Mouse (Mus musculus) liver, postnatal 0 days (tissue): Measurements from ENCODE around the gene Plxna4. TPM values are rescaled to one million over a fixed set of nuclear protein-coding genes. Genes with fewer than 3 reads are reported as not detected.

ENCODE experiments used
- ATAC-seq: fragments of 200-750 bp; cut with Nextera tagmentation; 2 replicates; pipeline ENCODE4 v1.8.0; 2017; ENCODE audit warnings: mild to moderate bottlenecking, moderate library complexity
- DNase-seq: peaks from one replicate; pipeline ENCODE4 v3.0.0-alpha.2; 2016
- H3K27ac ChIP-seq: fragments of 300-500 bp; sonication (generic); 2 replicates; pipeline ENCODE4 v1.5.1; 2014; ENCODE audit warnings: antibody characterized with exemption, moderate library complexity, mild to moderate bottlenecking, low read depth
- H3K27me3 ChIP-seq: fragments of 300-500 bp; sonication (generic); 2 replicates; pipeline ENCODE4 v1.6.1; 2014; ENCODE audit warnings: low read length, control low read depth, mixed read lengths; ENCODE audit not compliant: insufficient read depth
- H3K36me3 ChIP-seq: fragments of 300-500 bp; sonication (generic); replicated peaks from 2 replicates; pipeline ENCODE4 v1.6.1; 2014; ENCODE audit warnings: mild to moderate bottlenecking, control low read depth, low read length, moderate library complexity, mixed read lengths; ENCODE audit not compliant: insufficient read depth
- H3K4me1 ChIP-seq: fragments of 300-500 bp; sonication (generic); 2 replicates; pipeline ENCODE4 v1.6.1; 2014; ENCODE audit warnings: antibody characterized with exemption, mild to moderate bottlenecking, control low read depth; ENCODE audit not compliant: insufficient read depth
- H3K4me2 ChIP-seq: fragments of 300-500 bp; sonication (generic); 2 replicates; pipeline ENCODE4 v1.6.1; 2014; ENCODE audit warnings: low read depth, mild to moderate bottlenecking, low read length, moderate library complexity, mixed read lengths
- H3K4me3 ChIP-seq: fragments of 300-500 bp; sonication (generic); 2 replicates; pipeline ENCODE4 v1.5.1; 2014; ENCODE audit warnings: low read depth, low read length
- H3K9ac ChIP-seq: fragments of 300-500 bp; sonication (generic); replicated peaks from 2 replicates; pipeline ENCODE4 v1.6.1; 2014; ENCODE audit warnings: mild to moderate bottlenecking, moderate library complexity
- H3K9me3 ChIP-seq: fragments of 300-500 bp; sonication (generic); 2 replicates; pipeline ENCODE4 v1.6.1; 2016; ENCODE audit warnings: mild to moderate bottlenecking, control low read depth, low read length, mixed read lengths
- CTCF ChIP-seq: sonication (generic); IDR thresholded peaks from 2 replicates; pipeline ENCODE4 v1.5.1; 2016; ENCODE audit warnings: antibody characterized with exemption, low read depth
- EP300 ChIP-seq: IDR thresholded peaks from 2 replicates; pipeline ENCODE4 v1.6.1; 2016; ENCODE audit warnings: antibody characterized with exemption, low read depth, mild to moderate bottlenecking
- WGBS: fragments of 180-500 bp; shearing (Covaris S2); extraction: QIAGEN DNeasy Blood & Tissue Kit; methylation state at CpG from one replicate; pipeline ENCODE4 v1.1.7; 2014; ENCODE audit not compliant: insufficient replicate concordance; 5-methylcytosine and 5-hydroxymethylcytosine counted together
- polyA plus RNA-seq: library from polyadenylated mRNA; unstranded; fragments of >200 nt; fragmentation: Nextera tagmentation; extraction: Ambion mirVana; gene quantifications from 2 replicates; pipeline ENCODE4 v1.2.1, GENCODE M21; 2015

The Plxna4 gene
- polyA plus RNA-seq, 1 experiment from 2014 or later = 0.36 TPM

DNA sequence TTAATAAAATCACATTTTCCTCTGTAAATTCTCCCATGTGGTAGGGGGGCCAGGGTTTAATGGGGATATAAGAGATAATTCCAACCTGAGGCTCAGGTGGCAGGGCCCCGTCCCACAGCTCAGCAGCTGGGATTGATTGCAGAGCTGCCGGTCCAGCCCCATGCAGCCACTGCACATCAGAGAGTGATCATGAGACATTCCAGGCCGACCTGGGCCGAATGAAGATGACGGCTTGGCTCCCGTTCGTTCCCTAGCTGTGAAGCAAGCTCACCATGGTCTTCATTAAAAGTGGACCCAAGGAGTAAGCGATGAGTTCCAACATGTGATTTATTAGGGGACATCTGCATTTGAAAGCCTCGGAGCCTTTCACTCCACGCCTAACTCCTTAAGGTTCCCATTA, 206.5 kb downstream of the Plxna4 start:
- no peaks in the 10 kb centered on the region for H3K36me3 ChIP-seq
- no peak overlapping the region for H3K4me3 ChIP-seq
- H3K9me3 ChIP-seq = no peaks in the 10 kb centered on the region
- no peak overlapping the region for H3K9ac ChIP-seq
- no peaks in the 10 kb centered on the region for H3K4me1 ChIP-seq
- H3K27ac ChIP-seq = no peak overlapping the region
- no peaks in the 10 kb centered on the region for H3K27me3 ChIP-seq
- TF ChIP-seq EP300 (no peak), CTCF (no peak)
- ATAC-seq = no peak
- H3K4me2 ChIP-seq = no peak overlapping the region
- DNase-seq = no peak
- 71% methylated on average over 10 of the region's 10 CpGs for WGBS

DNA sequence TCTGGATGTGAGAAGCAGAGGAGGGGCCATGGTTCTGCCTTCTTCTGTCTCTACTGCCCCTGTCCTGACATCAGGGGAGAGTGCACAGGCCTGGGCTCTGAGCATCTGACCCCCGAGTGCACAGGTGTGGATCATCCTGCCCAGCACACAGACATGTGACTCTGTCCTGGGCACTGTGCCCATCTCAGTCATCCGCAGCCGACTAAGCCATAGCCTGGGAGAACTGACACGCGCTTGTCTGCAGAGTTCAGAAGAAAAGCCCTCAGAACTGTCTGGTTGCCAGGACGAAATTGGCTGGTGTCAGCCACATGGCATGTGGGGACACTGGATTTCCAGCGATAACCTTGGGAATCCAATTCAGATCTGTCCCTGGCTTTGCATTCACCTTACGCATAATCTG, 210.8 kb downstream of the Plxna4 start:
- H3K27ac ChIP-seq = no peak overlapping the region

DNA sequence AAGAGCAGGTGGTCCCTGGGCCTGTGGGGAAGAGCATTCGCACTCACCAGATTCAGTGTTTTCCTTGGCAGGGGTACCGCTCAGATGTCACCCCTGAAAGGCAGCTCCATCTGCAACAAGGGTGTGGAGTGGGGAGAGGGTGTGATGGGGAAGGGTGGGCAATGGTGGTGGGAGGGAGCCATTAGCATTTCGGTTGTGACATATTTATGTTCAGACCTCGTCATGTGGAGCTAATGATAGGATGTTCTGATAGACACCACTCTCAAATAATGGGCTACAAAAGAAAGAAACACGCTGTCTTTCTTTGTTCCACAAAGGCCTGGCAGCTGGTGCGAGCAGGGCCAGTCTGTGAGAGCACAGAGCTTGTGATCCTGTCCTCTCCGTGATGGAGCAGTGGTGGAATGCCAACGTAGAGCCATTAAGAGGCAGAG, 214.0 kb downstream of the Plxna4 start:
- H3K9me3 ChIP-seq = no peaks in the 10 kb centered on the region
- no peak for DNase-seq
- ATAC-seq = no peak
- H3K4me3 ChIP-seq = no peak overlapping the region
- no peaks in the 10 kb centered on the region for H3K4me1 ChIP-seq
- no peaks in the 10 kb centered on the region for H3K27me3 ChIP-seq
- no peak overlapping the region for H3K9ac ChIP-seq
- no peaks in the 10 kb centered on the region for H3K36me3 ChIP-seq
- no peak overlapping the region for H3K27ac ChIP-seq
- no peak overlapping the region for H3K4me2 ChIP-seq
- TF ChIP-seq CTCF (no peak), EP300 (no peak)
- 79% methylated on average over 8 of the region's 8 CpGs for WGBS

More for the DNA sequence above, 210.8 kb downstream of the Plxna4 start:
- no peak for ATAC-seq
- H3K4me3 ChIP-seq = no peak overlapping the region
- 77% methylated on average over 8 of the region's 8 CpGs for WGBS
- H3K36me3 ChIP-seq = no peaks in the 10 kb centered on the region
- TF ChIP-seq EP300 (no peak), CTCF (no peak)
- no peak overlapping the region for H3K4me2 ChIP-seq
- no peaks in the 10 kb centered on the region for H3K4me1 ChIP-seq
- no peaks in the 10 kb centered on the region for H3K9me3 ChIP-seq
- no peak overlapping the region for H3K9ac ChIP-seq
- no peak for DNase-seq
- no peaks in the 10 kb centered on the region for H3K27me3 ChIP-seq

DNA sequence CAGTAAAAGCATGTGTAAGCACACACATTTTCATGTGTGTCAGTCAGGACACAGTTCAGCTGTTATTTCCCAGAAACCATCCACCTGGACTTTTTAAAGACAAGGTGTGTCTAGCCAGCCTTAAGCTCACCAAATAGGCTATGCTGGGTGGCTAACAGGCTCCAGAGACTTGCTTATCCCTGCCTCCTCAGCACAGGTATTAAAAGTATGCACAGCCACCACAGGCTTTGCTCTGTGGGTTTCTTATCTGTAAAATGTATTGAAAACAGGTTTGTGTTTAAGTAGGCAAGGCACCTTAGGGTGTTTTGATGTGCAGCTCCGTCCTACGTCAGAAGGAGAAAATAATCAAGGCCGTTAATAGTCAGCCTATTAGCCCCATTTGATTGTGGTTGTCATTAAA, 218.9 kb downstream of the Plxna4 start:
- no peak for DNase-seq
- no peaks in the 10 kb centered on the region for H3K36me3 ChIP-seq
- no peak for ATAC-seq

DNA sequence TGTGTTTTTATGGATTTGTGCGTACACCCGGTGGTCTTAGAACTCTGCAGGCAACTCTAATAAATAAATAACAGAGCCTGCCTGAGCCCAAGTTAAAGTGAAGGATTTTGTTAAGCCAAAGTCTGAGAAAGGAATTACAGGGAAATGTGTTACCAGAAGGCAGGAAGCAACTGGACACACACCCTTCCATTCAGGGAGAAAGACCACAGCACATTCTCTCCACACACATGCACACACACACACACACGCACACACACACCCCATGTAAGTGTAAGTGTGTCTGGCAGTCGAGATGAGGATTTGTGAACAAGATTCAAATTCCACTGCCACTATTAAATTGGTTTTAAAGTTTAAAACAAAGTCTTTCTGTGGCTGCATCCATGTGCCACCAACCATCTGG, 219.6 kb downstream of the Plxna4 start:
- no peak overlapping the region for H3K4me3 ChIP-seq
- DNase-seq = no peak
- no peak overlapping the region for H3K27ac ChIP-seq
- H3K9me3 ChIP-seq = no peaks in the 10 kb centered on the region
- H3K4me1 ChIP-seq = no peaks in the 10 kb centered on the region
- TF ChIP-seq CTCF (no peak), EP300 (no peak)
- ATAC-seq = no peak
- no peak overlapping the region for H3K9ac ChIP-seq
- H3K4me2 ChIP-seq = no peak overlapping the region
- 61% methylated on average over 4 of the region's 4 CpGs for WGBS
- no peaks in the 10 kb centered on the region for H3K36me3 ChIP-seq
- no peaks in the 10 kb centered on the region for H3K27me3 ChIP-seq

More for the DNA sequence above, 218.9 kb downstream of the Plxna4 start:
- Histone ChIP-seq H3K27ac (no peak overlapping the region), H3K4me3 (no peak overlapping the region), H3K4me2 (no peak overlapping the region), H3K9me3 (no peaks in the 10 kb centered on the region), H3K9ac (no peak overlapping the region), H3K27me3 (no peaks in the 10 kb centered on the region), H3K4me1 (no peaks in the 10 kb centered on the region)
- TF ChIP-seq CTCF (no peak), EP300 (no peak)
- 73% methylated on average over 3 of the region's 3 CpGs for WGBS

DNA sequence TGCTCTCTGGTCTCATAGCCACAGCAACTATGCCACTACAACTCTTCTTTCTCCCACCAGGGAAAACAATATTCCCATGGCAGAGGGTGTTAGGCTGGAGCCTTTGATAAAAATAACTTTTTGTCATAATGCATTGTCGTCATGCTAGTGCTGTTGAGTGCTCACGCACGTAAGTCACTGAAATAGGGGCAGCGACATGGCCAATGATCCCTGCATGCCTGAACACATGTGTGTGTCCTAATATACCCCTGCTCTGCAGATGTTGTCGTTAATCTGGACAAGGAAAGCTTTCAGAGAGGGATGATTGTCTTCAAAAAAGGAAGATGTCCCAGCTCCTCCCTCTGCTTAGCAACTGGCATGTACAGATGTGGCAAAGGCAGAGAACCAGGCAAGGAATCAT, 223.1 kb downstream of the Plxna4 start:
- Histone ChIP-seq H3K27ac (no peak overlapping the region), H3K9me3 (no peaks in the 10 kb centered on the region), H3K4me2 (no peak overlapping the region), H3K9ac (no peak overlapping the region), H3K36me3 (no peaks in the 10 kb centered on the region), H3K27me3 (no peaks in the 10 kb centered on the region), H3K4me3 (no peak overlapping the region), H3K4me1 (no peaks in the 10 kb centered on the region)
- no peak for DNase-seq
- 76% methylated on average over 5 of the region's 5 CpGs for WGBS
- TF ChIP-seq EP300 (no peak), CTCF (no peak)
- no peak for ATAC-seq

DNA sequence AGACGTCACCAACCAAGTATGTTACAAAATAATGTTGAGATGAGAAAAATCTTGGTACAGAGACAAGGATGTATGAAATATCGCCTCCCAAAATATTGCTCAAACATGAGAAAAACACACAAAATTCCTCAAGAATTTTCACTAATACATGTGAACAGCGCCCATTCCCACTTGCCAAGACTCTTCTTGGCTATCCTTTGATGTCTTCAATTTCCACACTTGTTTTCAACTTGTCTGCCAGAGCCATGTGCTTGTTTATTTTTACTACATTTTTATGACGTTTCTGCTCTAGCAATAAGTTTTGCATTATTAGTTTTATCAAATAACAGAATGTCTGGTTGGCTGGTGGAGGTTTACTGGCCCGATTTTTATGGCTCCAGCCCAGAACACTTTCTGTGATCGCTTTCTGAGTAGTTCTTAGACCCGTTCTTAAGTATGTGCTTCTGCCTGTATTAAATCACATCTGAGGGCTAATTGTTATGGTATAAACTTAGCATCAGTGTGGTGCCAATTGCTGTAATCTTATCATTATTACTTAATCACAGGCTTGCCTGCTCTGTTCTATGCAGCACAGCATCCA, 224.4 kb downstream of the Plxna4 start:
- Histone ChIP-seq H3K4me1 (no peaks in the 10 kb centered on the region), H3K4me3 (no peak overlapping the region), H3K27me3 (no peaks in the 10 kb centered on the region), H3K27ac (no peak overlapping the region), H3K9me3 (no peaks in the 10 kb centered on the region), H3K9ac (no peak overlapping the region), H3K4me2 (no peak overlapping the region), H3K36me3 (no peaks in the 10 kb centered on the region)
- no peak for DNase-seq
- TF ChIP-seq EP300 (no peak), CTCF (no peak)
- ATAC-seq = no peak
- WGBS = 64% methylated on average over 7 of the region's 7 CpGs
